Mouse (Mus musculus) megakaryocyte, embryonic 14.5 days (primary cell): ENCODE measurements around the gene Slbp.

Source experiments
- FLI1 ChIP-seq: IDR thresholded peaks from 2 replicates; pipeline ENCODE4 v1.6.1; 2012; ENCODE audit warnings: low read length, inconsistent platforms, mixed read lengths
- GATA1 ChIP-seq: IDR thresholded peaks from 3 replicates; pipeline ENCODE4 v1.6.1; 2012; ENCODE audit warnings: mixed read lengths, low read length, inconsistent platforms, borderline replicate concordance

DNA sequence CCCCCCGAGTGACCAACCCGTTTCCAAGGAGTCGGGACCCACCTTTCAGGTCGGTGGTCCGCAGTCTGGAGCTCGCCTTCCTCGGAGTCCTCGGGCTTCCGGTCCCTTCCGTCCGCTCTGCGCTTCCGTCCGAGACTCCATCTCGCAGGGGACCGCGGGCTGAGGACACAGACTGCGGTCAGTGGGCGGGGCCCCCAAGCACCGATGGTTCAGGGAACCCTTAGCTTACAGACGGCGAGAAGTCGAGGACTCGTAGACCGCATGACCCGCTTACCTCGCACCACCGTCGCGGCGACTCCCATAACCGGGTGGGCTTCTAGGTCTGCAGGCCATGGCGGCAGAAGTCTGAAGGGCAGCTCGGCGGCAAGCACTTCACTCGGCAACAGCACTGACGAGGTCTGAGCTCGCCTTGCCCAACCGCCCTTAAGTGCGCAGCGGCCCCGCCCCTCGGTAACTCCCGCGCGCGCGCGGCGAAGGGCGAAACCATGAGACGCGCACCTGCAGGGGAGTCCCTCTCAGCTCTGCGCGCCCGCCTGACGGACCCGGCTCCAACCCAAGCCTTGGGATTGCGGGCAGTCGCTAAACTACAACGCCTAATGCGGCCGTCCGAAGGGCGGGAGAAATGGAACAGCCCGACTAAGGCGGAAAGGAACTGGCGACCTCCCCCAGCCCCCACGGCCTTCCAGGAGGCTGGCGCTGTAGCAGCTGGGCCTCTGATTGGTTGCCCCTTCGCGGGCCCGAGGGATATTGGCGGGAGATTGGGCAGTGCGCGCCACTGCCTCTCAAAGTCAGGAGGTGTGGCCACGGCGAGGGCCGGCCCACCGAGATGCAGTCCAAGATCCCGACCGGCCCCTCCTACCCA lies at the start of gene Slbp:
- TF ChIP-seq FLI1: no peak; the same call in 1 of the 2 replicates
- TF ChIP-seq GATA1: no peak
